Mouse (Mus musculus) bone marrow macrophage, adult 2 months (primary cell): ENCODE results near the gene Tymp.

Experiments
- CTCF ChIP-seq: IDR thresholded peaks from 2 replicates; pipeline ENCODE4 v1.5.1; 2012; ENCODE audit warnings: low read depth, mild to moderate bottlenecking, low read length, moderate library complexity
- POLR2A ChIP-seq: IDR thresholded peaks from 2 replicates; pipeline ENCODE4 v1.6.1; 2012; ENCODE audit warnings: mild to moderate bottlenecking, low read depth, low read length, borderline replicate concordance

DNA sequence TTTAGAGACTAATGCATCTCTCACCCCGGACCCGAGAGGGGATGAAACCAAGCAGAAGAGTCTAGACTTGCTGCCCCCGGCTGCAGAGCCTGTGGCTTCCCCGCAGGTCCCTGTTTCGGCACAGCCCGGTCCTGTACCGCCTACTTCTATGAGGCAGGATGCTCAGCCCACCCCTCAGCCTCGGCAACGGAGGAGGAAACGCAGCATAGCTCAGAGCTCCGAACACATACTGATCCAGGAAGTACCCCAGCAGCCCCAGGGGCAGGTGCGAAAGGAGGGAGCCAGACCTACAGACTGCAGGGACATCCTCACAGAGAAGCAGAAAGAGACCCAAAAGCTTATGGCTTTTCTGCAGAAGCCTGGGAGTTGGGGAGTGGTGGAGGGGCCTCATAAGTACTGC is 10.3 kb upstream of the Tymp start:
- TF ChIP-seq CTCF: no peak
- no peak for TF ChIP-seq POLR2A
